Mouse (Mus musculus): ENCODE measurements around the gene A030005L19Rik.

- no peak for TF ChIP-seq CTCF (conservative IDR thresholded peaks at IDR 0.05; ENCODE audit: low read length)
- no peak for TF ChIP-seq POU5F1 (IDR thresholded peaks at IDR 0.05; ENCODE audit: borderline replicate concordance, low read length)
- TF ChIP-seq NANOG (IDR thresholded peaks at IDR 0.05; ENCODE audit: borderline replicate concordance, low read length) = no peak
Observed at GRCm38 (mm10) chr1:82880196-82880595, 32.9 kb upstream of the A030005L19Rik start.
